Mouse (Mus musculus) heart, postnatal 0 days (tissue): ENCODE measurements around the gene Epgn.

ENCODE experiments used
- CTCF ChIP-seq: IDR thresholded peaks from 2 replicates; pipeline ENCODE4 v1.5.1; 2016; ENCODE audit warnings: antibody characterized with exemption, control low read depth, low read depth
- EP300 ChIP-seq: IDR thresholded peaks from 2 replicates; pipeline ENCODE4 v1.6.1; 2016; ENCODE audit warnings: antibody characterized with exemption, low read depth

- TF ChIP-seq CTCF (no peak), EP300 (no peak)
Measured at GRCm38 (mm10) chr5:91072340-91072739, 45.1 kb downstream of the Epgn start.
